Mouse (Mus musculus) CH12.LX (cell line): ENCODE measurements at regions not wholly inside any gene's neighbourhood (a gene's known extent, or its start where the extent isn't known, plus 50 kb on each side); places are given as distances from the start of the nearest gene placed in this dataset.

ENCODE experiments used
- DNase-seq: peaks from one replicate; pipeline ENCODE4 v3.0.0-alpha.2; 2013; ENCODE audit errors: extremely low read depth
- H3K27ac ChIP-seq: 2 replicates; pipeline ENCODE4 v1.5.1; 2012; ENCODE audit warnings: low read depth, mild to moderate bottlenecking, control low read depth, moderate library complexity; ENCODE audit not compliant: insufficient read depth
- H3K27me3 ChIP-seq: replicated peaks from 2 replicates; pipeline ENCODE3; 2012; ENCODE audit warnings: inconsistent platforms
- H3K36me3 ChIP-seq, 2 experiments: replicated peaks in 1 of 2; 2 replicates each; pipeline versions ENCODE3 to v1.6.1; 2012; ENCODE audit warnings: inconsistent platforms in 1 of 2, low read length in 1 of 2, mild to moderate bottlenecking in 1 of 2, mixed read lengths in 1 of 2, moderate library complexity in 1 of 2; ENCODE audit not compliant: control insufficient read depth in 1 of 2, insufficient read depth in 1 of 2
- H3K4me1 ChIP-seq, 2 experiments: 2 replicates each; pipeline ENCODE4 v1.6.1; 2012; ENCODE audit warnings: inconsistent platforms in 1 of 2, moderate library complexity in 1 of 2; ENCODE audit not compliant: insufficient read depth in 2 of 2, control insufficient read depth in 1 of 2
- H3K4me2 ChIP-seq: 2 replicates; pipeline ENCODE4 v1.6.1; 2012; ENCODE audit warnings: low read depth, mild to moderate bottlenecking, control low read depth; ENCODE audit not compliant: poor library complexity, insufficient read depth, severe bottlenecking
- H3K4me3 ChIP-seq, 3 experiments: fragments of 150-350 bp in 1 of 3; sonication (generic) in 1 of 3; replicated peaks in 1 of 3; 2 replicates each; pipeline versions ENCODE3 to v1.5.1; 2011 to 2012; ENCODE audit warnings: low read depth in 2 of 3, low read length in 2 of 3, mild to moderate bottlenecking in 2 of 3, moderate library complexity in 2 of 3, control low read depth in 1 of 3, improper control_type of control experiment in 1 of 3, inconsistent platforms in 1 of 3, mixed read lengths in 1 of 3; ENCODE audit not compliant: poor library complexity in 1 of 3
- H3K79me2 ChIP-seq: replicated peaks from 2 replicates; pipeline ENCODE4 v1.6.1; 2012; ENCODE audit warnings: mild to moderate bottlenecking, moderate library complexity; ENCODE audit not compliant: control insufficient read depth, poor library complexity, insufficient read depth, severe bottlenecking; ENCODE audit errors: extremely low read depth
- H3K9ac ChIP-seq: 2 replicates; pipeline ENCODE4 v1.6.1; 2012; ENCODE audit warnings: low read depth, mild to moderate bottlenecking, control low read depth, moderate library complexity; ENCODE audit not compliant: insufficient read depth
- H3K9me3 ChIP-seq: replicated peaks from 2 replicates; pipeline ENCODE3; 2012; ENCODE audit warnings: low read length, inconsistent platforms, mixed read lengths
- E2F4 ChIP-seq: IDR thresholded peaks from 2 replicates; pipeline ENCODE4 v1.6.1; 2011; ENCODE audit warnings: low read depth, low read length, improper control_type of control experiment; ENCODE audit not compliant: insufficient replicate concordance
- ELF1 ChIP-seq: IDR thresholded peaks from 2 replicates; pipeline ENCODE4 v1.6.1; 2014; ENCODE audit warnings: low read depth, mild to moderate bottlenecking, inconsistent platforms, low read length, improper control_type of control experiment
- ETS1 ChIP-seq: conservative IDR thresholded peaks from 2 replicates; pipeline ENCODE4 v1.6.1; 2012; ENCODE audit warnings: low read depth, mild to moderate bottlenecking, inconsistent platforms, low read length, improper control_type of control experiment, moderate library complexity
- GABPA ChIP-seq: IDR thresholded peaks from 2 replicates; pipeline ENCODE4 v1.6.1; 2012; ENCODE audit warnings: low read depth, low read length, improper control_type of control experiment, inconsistent platforms; ENCODE audit not compliant: insufficient replicate concordance
- HCFC1 ChIP-seq: IDR thresholded peaks from 2 replicates; pipeline ENCODE4 v1.6.1; 2012; ENCODE audit warnings: low read depth, mild to moderate bottlenecking, inconsistent platforms, low read length, improper control_type of control experiment
- MAFK ChIP-seq: IDR thresholded peaks from 2 replicates; pipeline ENCODE4 v1.6.1; 2011; ENCODE audit warnings: low read length, improper control_type of control experiment; ENCODE audit not compliant: insufficient replicate concordance
- MAX ChIP-seq: IDR thresholded peaks from 2 replicates; pipeline ENCODE4 v1.6.1; 2011; ENCODE audit warnings: low read length, improper control_type of control experiment
- MAZ ChIP-seq: IDR thresholded peaks from 2 replicates; pipeline ENCODE4 v1.6.1; 2012; ENCODE audit warnings: low read depth, mild to moderate bottlenecking, inconsistent platforms, low read length, improper control_type of control experiment, moderate library complexity
- MEF2A ChIP-seq: IDR thresholded peaks from 2 replicates; pipeline ENCODE4 v1.6.1; 2014; ENCODE audit warnings: low read depth, mild to moderate bottlenecking, inconsistent platforms, low read length, improper control_type of control experiment, borderline replicate concordance
- MYC ChIP-seq: IDR thresholded peaks from 2 replicates; pipeline ENCODE4 v1.6.1; 2011; ENCODE audit warnings: low read depth, mild to moderate bottlenecking, improper control_type of control experiment, low read length
- NELFE ChIP-seq: IDR thresholded peaks from 2 replicates; pipeline ENCODE4 v1.6.1; 2011; ENCODE audit warnings: low read depth, low read length, improper control_type of control experiment
- NRF1 ChIP-seq: IDR thresholded peaks from 2 replicates; pipeline ENCODE4 v1.6.1; 2014; ENCODE audit warnings: low read depth, mild to moderate bottlenecking, inconsistent platforms, low read length, improper control_type of control experiment, moderate library complexity
- POLR2A ChIP-seq: IDR thresholded peaks from 2 replicates; pipeline ENCODE4 v1.6.1; 2011; ENCODE audit warnings: low read depth, mild to moderate bottlenecking, improper control_type of control experiment, low read length
- RAD21 ChIP-seq: IDR thresholded peaks from 2 replicates; pipeline ENCODE4 v1.6.1; 2011; ENCODE audit warnings: low read depth, mild to moderate bottlenecking, low read length, improper control_type of control experiment, moderate library complexity
- SMC3 ChIP-seq: IDR thresholded peaks from 2 replicates; pipeline ENCODE4 v1.6.1; 2011; ENCODE audit warnings: low read depth, low read length, improper control_type of control experiment
- UBTF ChIP-seq: IDR thresholded peaks from 2 replicates; pipeline ENCODE4 v1.6.1; 2012; ENCODE audit warnings: low read depth, mild to moderate bottlenecking, inconsistent platforms, low read length, improper control_type of control experiment, moderate library complexity
- ZC3H11A ChIP-seq: IDR thresholded peaks from 2 replicates; pipeline ENCODE4 v1.6.1; 2012; ENCODE audit warnings: low read depth, mild to moderate bottlenecking, inconsistent platforms, low read length, improper control_type of control experiment
- dilution Hi-C: fragments of 300-500 bp; cut with MboI; formaldehyde crosslinking; loops from 2 replicates; pipeline ENCODE4 v1.14.3; 2020; ENCODE audit warnings: low sequenced_read_pairs; ENCODE audit not compliant: extremely low pct_unique_long_range_greater_than_20kb, extremely low pct_ligation_motif_present
- in situ Hi-C: fragments of 300-500 bp; cut with MboI; formaldehyde crosslinking; loops from 3 replicates; pipeline ENCODE4 v1.14.3; 2019; ENCODE audit warnings: low sequenced_read_pairs, low pct_ligation_motif_present, low pct_unique_long_range_greater_than_20kb, mixed read lengths

DNA sequence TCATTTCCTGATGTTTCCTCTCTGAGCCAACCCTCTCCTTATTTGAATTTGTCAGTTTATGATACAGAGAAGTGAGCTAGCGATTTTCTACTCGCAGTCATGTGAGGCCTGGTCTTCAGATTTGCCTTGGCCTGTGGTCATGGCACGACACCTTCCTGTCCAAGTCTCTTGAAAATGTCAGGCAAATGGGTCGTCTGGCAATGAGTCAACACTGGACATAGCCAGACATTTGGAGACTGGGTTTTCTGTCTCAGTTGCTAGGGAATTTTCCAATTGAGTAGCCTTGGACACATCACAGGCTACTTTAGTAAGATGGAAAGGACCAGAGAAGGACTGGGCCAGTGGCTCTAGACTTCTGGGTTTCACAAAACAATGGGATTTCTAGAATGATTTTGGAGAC, 171.2 kb downstream of the Enc1 start:
- in situ Hi-C loops (no loop called here), dilution Hi-C loops (no loop called here)
- no peak overlapping the region for H3K4me3 ChIP-seq
- H3K27ac ChIP-seq: no peak overlapping the region
- no peak overlapping the region for H3K9ac ChIP-seq
- DNase-seq: no peak
- H3K36me3 ChIP-seq: no peaks in the 10 kb centered on the region
- no peaks in the 10 kb centered on the region for H3K4me1 ChIP-seq
- no peak overlapping the region for H3K4me2 ChIP-seq
- TF ChIP-seq ZC3H11A (no peak), ELF1 (no peak), ETS1 (no peak), NRF1 (no peak), MEF2A (no peak), POLR2A (no peak), HCFC1 (no peak), MAZ (no peak)
- H3K79me2 ChIP-seq: no peaks in the 10 kb centered on the region
- H3K9me3 ChIP-seq: peaks cover 16% of the 10 kb centered on the region
- no peaks in the 10 kb centered on the region for H3K27me3 ChIP-seq

GRCm38 (mm10) chr13:97410550-97411201, 169.8 kb downstream of the Enc1 start:
- in situ Hi-C loops (no loop called here), dilution Hi-C loops (no loop called here)
- Histone ChIP-seq H3K4me1 (no peaks in the 10 kb centered on the region), H3K9ac (no peak overlapping the region), H3K4me2 (no peak overlapping the region), H3K4me3 (no peak overlapping the region), H3K79me2 (no peaks in the 10 kb centered on the region), H3K9me3 (peaks cover 23% of the 10 kb centered on the region), H3K27me3 (no peaks in the 10 kb centered on the region), H3K27ac (no peak overlapping the region), H3K36me3 (no peaks in the 10 kb centered on the region)
- no peak for DNase-seq
- TF ChIP-seq NELFE (no peak), UBTF (no peak), MYC (no peak), ELF1 (no peak), GABPA (no peak), E2F4 (no peak), RAD21 (no peak), SMC3 (no peak), ZC3H11A (no peak), MAFK (no peak), MAX (no peak)
